Mouse (Mus musculus) kidney, adult 8-10 months (tissue): ENCODE measurements around the gene Adam11.

ENCODE experiments used
- DNase-seq, 2 experiments: peaks; one replicate each; pipeline ENCODE4 v3.0.0; 2022

The Adam11 gene

DNA sequence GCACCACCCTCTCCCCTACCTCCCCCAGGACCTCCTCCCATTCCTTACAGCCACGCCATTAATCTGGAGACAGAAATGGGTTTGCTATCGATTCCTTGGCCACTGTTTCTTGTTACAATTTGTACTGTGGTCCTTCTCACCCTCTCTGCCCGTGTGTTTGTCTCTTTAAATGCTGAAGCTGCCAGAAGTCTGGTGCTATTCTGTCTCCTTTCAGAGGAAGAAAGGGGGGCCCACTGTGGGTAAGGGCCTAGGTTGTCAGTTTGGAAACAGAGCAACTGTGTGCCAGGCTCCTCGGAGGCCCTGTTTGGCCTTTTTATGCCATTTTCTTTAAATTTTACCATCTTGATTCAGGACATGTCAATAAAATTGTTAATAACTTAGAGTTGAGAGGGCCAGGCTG, 6.8 kb upstream of the Adam11 start:
- DNase-seq = no peak

- DNase-seq = no peak
These were observed 5.8 kb upstream of the Adam11 start for GRCm38 (mm10) chr11:102755391-102755790.

DNA sequence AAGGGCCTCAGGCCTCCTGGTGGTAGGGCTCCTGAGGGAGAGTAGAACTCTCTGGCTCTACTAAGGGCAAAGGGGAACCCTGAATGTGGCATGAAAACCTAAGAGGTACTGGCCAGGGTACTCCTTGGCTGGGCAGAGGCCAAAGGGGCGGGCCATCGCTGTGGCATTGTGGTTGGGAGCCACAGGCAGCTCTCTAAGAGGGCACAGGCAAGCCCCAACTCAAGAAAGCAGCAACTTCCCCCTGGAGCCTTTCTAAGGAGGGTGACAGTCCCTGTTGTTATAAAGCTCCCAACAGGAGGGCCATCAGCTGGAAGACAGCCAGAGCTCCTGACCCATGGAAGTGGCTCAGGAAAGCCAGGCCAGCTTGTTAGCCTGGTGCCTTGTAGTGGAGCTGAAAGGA, 2.3 kb upstream of the Adam11 start:
- no peak for DNase-seq

DNA sequence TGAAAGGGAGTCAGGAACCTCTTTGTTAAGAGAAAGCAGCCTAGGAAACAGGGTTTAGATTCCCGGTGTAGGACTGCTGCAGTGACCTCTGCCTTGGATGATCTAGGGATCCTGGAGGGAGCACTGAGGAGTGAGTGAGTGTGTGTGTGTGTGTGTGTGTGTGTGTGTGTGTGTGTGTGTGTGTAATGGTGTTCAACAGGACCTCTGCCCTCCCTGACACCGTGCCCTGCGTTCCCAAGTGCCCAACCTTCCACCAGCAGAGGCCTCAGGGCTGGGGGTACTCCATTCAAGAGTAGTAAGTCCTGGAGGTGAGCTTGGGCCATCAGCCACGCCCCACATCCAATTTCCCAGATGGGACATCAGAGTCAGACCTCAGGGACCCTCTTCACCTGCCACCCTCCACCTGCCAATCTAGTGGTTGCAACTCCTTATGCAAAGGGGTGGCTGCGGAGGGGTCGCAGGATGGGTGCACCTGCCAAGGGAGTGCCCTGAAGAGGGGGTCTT, 382 bp upstream of the Adam11 start:
- no peak for DNase-seq

DNA sequence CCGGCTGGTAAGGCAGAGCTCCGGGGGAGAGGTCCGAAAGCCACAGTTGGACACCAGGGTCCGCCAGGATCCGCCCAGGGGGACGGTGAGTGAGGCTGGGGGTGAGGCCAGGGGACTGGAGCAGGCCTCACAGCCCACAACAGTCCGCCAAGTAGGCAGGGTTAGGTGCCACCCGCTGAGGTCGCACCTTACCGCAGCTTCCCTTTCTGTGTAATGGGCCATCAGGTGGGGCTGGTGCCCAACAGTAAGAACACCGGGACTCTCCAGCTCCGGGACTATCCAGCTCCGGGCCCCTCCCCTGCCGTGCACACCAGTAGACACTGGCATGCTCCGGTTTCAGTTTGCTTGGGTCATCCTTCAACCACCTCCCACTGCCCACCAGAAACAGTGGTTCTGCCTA, 1.0 kb downstream of the Adam11 start:
- DNase-seq = no peak

GRCm38 (mm10) chr11:102763009-102763767, 1.9 kb downstream of the Adam11 start:
- no peak for DNase-seq

DNA sequence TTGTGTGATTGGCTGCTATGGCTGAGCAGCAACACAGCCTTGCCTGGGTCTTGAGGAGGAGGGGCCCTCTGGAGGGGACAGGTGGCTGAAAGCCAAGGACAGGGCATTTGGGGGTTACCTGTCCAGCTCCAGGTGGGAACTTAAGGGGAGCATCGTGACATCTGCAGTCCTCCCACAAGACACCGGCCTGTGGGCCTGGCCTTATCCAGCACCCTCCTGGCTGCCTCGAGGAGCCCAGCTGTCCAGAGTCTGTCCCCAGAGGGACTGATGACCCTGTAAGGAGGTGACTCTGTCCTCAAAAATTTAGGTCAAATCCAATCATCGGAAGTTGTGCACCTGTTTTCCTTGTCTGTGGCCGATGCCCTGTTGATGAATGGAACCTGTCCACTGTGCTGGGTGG, 4.2 kb downstream of the Adam11 start:
- no peak for DNase-seq

- no peak for DNase-seq
These were observed 5.9 kb downstream of the Adam11 start for GRCm38 (mm10) chr11:102767055-102767670.

DNA sequence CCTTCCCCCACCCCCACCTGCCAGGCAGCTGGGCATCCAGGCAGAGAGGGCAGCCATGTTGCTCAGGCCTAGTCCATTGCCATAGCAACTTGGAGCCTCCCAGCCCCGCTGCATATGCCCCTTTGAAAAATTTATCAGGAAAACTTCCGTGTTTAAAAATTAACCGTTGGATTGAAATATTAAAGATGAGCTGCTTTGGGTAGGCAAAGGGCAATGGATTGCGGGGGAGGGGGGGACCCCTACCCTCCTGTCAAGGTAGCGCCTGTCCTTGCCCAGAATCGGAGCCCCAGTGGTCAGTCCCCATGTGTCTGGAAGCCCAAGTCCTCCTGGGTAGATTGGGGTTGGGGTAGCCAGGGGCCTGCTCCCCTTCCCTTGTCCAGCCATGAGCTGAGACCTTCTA, 7.9 kb downstream of the Adam11 start:
- DNase-seq = no peak

- DNase-seq = no peak
These were observed 8.9 kb downstream of the Adam11 start for GRCm38 (mm10) chr11:102769993-102770661.

DNA sequence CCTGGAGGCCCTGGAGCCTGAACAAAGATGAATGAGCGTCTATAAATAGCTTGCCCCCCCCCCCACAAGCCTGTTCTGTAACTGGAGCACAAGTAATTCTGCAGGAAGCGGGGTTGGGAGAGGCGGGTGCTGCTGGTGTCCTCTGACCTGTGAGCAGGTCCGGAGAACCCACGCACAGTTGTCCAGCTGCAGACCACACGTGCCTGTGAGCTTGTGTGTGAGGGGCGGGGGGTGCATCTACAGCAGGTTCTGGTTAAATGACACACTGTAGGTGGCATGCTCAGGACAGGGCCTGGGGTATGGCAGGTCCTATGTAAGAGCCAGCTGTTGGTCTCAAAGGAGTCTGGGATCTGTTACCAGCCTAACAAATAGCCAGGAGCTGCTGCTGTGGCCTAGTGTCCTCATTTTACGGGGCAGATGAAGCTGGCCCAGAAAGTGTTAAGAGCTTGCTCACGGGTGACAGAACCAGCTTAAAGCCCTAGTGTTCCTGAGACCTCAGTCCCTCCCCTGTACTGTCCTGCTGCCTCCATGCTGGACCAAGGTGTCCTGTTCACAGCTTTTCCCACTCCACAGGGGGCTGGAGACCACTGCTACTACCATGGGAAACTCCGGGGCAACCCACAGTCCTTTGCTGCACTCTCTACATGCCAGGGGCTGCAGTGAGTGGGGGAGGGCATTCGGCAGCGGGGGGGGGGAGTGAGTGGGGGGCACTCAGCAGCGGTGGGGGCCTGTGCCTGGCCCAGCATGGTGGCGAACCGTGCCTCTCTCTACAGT, 9.6 kb downstream of the Adam11 start:
- DNase-seq = no peak

- no peak for DNase-seq
These were observed 10.9 kb downstream of the Adam11 start for GRCm38 (mm10) chr11:102771916-102772714.

- DNase-seq = no peak
These were observed 11.8 kb downstream of the Adam11 start for GRCm38 (mm10) chr11:102772771-102773700.

DNA sequence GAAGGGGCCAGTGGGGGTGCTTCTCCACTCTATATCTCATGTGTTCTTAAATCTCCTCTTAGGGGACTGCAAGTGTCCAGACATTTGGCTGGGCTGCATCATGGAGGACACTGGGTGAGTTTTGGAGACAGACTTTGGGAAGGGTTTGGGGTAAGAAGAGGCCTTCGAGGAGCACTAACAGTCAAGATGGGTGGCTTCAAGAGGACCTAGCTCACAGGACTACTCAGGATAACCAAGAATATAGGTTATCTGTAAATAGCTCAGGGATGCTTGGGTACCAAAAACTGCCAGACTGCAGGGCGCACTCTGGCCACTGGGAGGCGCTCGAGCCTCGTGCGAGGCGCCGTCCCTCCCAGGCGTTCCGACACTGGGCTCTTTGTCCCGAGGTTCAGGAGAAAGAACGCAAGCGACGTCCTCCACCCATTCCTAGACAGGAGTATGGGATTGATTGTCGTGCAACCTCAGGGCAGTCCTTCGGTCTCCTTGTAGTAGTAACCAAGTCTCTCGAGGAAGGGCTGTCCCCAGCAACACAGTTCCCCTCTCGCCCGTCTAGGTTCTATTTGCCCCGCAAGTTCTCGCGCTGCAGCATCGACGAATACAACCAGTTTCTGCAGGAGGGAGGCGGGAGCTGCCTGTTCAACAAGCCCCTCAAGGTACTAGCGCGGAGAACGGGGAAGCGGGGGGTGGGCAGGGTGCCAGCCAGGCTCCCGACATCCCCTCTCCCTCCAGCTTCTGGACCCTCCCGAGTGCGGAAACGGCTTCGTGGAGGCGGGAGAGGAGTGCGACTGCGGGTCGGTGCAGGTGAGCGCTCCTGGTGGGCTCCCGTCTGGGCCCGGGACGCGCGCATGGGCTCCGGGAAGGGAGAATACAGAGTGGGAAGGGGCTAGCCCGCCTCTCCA, 12.7 kb downstream of the Adam11 start:
- DNase-seq = peak; percentile 63 to 82

DNA sequence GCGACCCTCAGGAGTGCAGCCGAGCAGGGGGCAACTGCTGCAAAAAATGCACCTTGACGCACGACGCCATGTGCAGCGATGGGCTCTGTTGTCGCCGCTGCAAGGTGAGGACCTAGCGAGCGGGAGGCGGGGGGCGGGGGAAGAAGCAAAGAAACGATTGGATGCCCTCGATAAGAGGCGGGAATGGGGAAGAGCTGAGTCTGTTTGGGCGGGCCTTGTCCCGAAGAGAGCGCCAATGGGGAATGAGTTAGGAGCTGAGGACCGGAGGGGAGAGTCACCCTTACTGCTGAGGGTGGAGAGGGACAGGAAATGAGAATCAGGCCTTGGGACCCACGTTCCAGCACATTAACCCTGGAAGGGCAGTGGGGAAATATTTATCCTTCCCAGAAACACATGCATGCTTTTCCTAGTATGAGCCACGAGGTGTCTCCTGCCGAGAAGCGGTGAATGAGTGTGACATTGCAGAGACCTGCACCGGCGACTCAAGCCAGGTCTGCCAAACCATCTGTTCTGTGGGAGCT, 13.4 kb downstream of the Adam11 start:
- DNase-seq = peak; percentile 85 to 89

DNA sequence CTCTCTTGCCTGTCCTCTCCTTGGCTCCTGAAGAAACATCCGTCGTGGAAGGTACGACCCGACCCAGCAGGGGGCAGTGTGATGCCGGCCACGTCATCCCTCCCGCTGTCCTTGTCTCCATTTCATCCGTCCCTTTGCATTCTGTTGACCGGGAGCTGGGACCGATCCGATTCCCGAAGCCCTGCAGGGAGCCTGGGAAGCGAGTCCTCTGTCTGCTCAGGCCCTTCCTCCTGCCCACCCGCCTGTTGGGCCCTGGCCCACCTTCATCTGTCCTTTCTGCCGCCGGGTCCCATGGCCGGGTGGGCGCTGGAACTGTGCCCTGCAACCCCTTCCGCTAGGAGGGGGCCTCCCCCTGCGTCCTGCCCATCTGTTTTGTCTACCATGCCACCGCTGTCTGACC, 16.4 kb downstream of the Adam11 start:
- peak; percentile 66 to 82 for DNase-seq

- DNase-seq = no peak
These were observed 16.9 kb downstream of the Adam11 start for GRCm38 (mm10) chr11:102778165-102778564.

DNA sequence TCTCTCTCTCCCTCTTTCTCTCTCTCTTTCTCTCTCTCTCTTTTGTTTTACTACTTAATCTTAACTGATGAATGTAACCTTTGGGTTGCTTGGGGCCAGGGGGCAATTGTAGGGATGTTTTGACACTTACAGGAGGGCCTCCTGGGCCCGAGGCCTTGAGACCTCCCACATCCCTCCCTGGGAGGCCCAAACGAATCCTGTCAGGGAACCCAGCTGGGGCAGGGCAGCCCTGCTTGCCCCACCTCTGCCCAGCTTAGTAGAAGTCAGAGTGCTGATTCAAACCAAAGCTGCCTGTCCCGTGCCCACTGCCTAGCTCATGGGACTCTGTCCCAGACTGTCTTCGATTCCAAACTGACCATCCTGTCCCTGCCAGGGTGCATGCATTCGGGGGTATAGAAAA, 17.4 kb downstream of the Adam11 start:
- DNase-seq = no peak

- DNase-seq = no peak
These were observed 17.9 kb downstream of the Adam11 start for GRCm38 (mm10) chr11:102779081-102779638.
